Comparison of ENCODE assay signal across 8 mouse cellular contexts in the genomic region with DNA sequence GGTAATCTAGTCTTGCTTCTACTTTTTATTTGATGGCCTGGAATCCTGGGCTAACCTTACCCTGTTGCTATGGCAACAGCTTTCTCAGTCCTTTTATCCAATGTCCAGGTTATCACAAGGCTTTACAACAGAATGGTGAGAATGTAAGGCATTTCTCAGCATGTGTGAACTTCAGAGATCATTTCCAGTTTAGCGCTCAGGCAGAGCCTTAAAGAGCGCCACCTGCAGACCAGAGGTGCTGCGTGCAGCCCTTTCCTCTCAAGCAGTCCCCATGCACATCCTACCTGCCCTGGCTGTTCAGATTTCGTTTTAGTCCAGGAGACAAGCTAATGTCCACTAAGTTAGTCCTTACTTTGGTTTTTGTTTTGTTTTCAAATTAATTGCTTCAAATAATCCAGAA. TPM values are rescaled to one million over a fixed set of nuclear protein-coding genes. Genes with fewer than 3 reads are reported as not detected.
DNase-seq lines count a peak whose midpoint lies in the region; ATAC-seq lines count a peak whose summit lies in the region.

No protein-coding gene starts in this region.

- no peak overlapping the region for H3K4me3 ChIP-seq in forebrain, embryonic 11.5 days (ENCODE audit: low read depth, low read length)
- no peak overlapping the region for H3K4me3 ChIP-seq in forebrain, embryonic 15.5 days
- H3K4me3 ChIP-seq in midbrain, embryonic 14.5 days (replicated peaks; ENCODE audit: low read depth, low read length), result no peak overlapping the region
- H3K4me3 ChIP-seq in midbrain, embryonic 13.5 days (replicated peaks), result no peak overlapping the region

- WGBS in forebrain, embryonic 11.5 days, result 19% methylated on average over 4 of the region's 4 CpGs
- 23% methylated on average over 4 of the region's 4 CpGs for WGBS in forebrain, embryonic 15.5 days
- WGBS in midbrain, embryonic 14.5 days, result 21% methylated on average over 4 of the region's 4 CpGs
- 27% methylated on average over 4 of the region's 4 CpGs for WGBS in midbrain, embryonic 13.5 days

- no peak overlapping the region for H3K4me2 ChIP-seq in forebrain, embryonic 11.5 days (ENCODE audit: low read depth, low read length, severe bottlenecking)
- no peak overlapping the region for H3K4me2 ChIP-seq in forebrain, embryonic 15.5 days (replicated peaks)
- H3K4me2 ChIP-seq in midbrain, embryonic 14.5 days (ENCODE audit: low read length), result no peak overlapping the region
- H3K4me2 ChIP-seq in midbrain, embryonic 13.5 days (replicated peaks), result no peak overlapping the region

- no peaks in the 10 kb centered on the region for H3K4me1 ChIP-seq in forebrain, embryonic 11.5 days (replicated peaks; ENCODE audit: control insufficient read depth, insufficient read depth, low read length)
- H3K4me1 ChIP-seq in forebrain, embryonic 15.5 days, result no peaks in the 10 kb centered on the region
- H3K4me1 ChIP-seq in midbrain, embryonic 14.5 days (ENCODE audit: control insufficient read depth, insufficient read depth, low read length), result no peaks in the 10 kb centered on the region
- no peaks in the 10 kb centered on the region for H3K4me1 ChIP-seq in midbrain, embryonic 13.5 days (replicated peaks)

- no peak overlapping the region for H3K9ac ChIP-seq in forebrain, embryonic 11.5 days (ENCODE audit: low read length)
- H3K9ac ChIP-seq in forebrain, embryonic 15.5 days (replicated peaks), result no peak overlapping the region
- no peak overlapping the region for H3K9ac ChIP-seq in midbrain, embryonic 14.5 days (replicated peaks; ENCODE audit: low read length)
- H3K9ac ChIP-seq in midbrain, embryonic 13.5 days (replicated peaks), result no peak overlapping the region

- no peak for ATAC-seq in forebrain, embryonic 11.5 days (replicated peaks; ENCODE audit: low FRiP score)
- ATAC-seq in forebrain, embryonic 15.5 days (replicated peaks), result no peak
- ATAC-seq in midbrain, embryonic 14.5 days (ENCODE audit: low FRiP score, low TSS enrichment), result no peak
- no peak for ATAC-seq in midbrain, embryonic 13.5 days
- no peak for ATAC-seq in erythroid progenitor cell, adult 5-6 weeks (replicated peaks; ENCODE audit: low FRiP score, poor library complexity, severe bottlenecking)

- no peaks in the 10 kb centered on the region for H3K36me3 ChIP-seq in forebrain, embryonic 11.5 days (ENCODE audit: control insufficient read depth, insufficient read depth, low read length)
- no peaks in the 10 kb centered on the region for H3K36me3 ChIP-seq in forebrain, embryonic 15.5 days
- H3K36me3 ChIP-seq in midbrain, embryonic 14.5 days (ENCODE audit: control insufficient read depth, insufficient read depth, low read length), result no peaks in the 10 kb centered on the region
- H3K36me3 ChIP-seq in midbrain, embryonic 13.5 days, result no peaks in the 10 kb centered on the region

- no peak overlapping the region for H3K27ac ChIP-seq in forebrain, embryonic 11.5 days (ENCODE audit: low read depth, low read length)
- H3K27ac ChIP-seq in forebrain, embryonic 15.5 days (replicated peaks), result no peak overlapping the region
- H3K27ac ChIP-seq in midbrain, embryonic 14.5 days (replicated peaks; ENCODE audit: low read depth, low read length), result no peak overlapping the region
- H3K27ac ChIP-seq in midbrain, embryonic 13.5 days, result no peak overlapping the region

- peak; percentile 71 for DNase-seq in forebrain, embryonic 11.5 days (ENCODE audit: low spot score)
- DNase-seq in midbrain, embryonic 14.5 days, result peak; percentile 68
- DNase-seq in cerebellum, postnatal 10 days, result peak; percentile 82 to 88
- DNase-seq in lung, postnatal 10 days, result peak; percentile 36
- DNase-seq in ovary, adult 18-20 months (ENCODE audit: low spot score), result no peak

- no peaks in the 10 kb centered on the region for H3K27me3 ChIP-seq in forebrain, embryonic 11.5 days (ENCODE audit: control insufficient read depth, insufficient read depth, low read length)
- no peaks in the 10 kb centered on the region for H3K27me3 ChIP-seq in forebrain, embryonic 15.5 days
- no peaks in the 10 kb centered on the region for H3K27me3 ChIP-seq in midbrain, embryonic 14.5 days (ENCODE audit: control insufficient read depth, insufficient read depth, low read length)
- no peaks in the 10 kb centered on the region for H3K27me3 ChIP-seq in midbrain, embryonic 13.5 days

- no peaks in the 10 kb centered on the region for H3K9me3 ChIP-seq in forebrain, embryonic 11.5 days (ENCODE audit: control insufficient read depth, low read length)
- H3K9me3 ChIP-seq in forebrain, embryonic 15.5 days, result no peaks in the 10 kb centered on the region
- H3K9me3 ChIP-seq in midbrain, embryonic 14.5 days (ENCODE audit: control insufficient read depth, low read length), result no peaks in the 10 kb centered on the region
- H3K9me3 ChIP-seq in midbrain, embryonic 13.5 days, result no peaks in the 10 kb centered on the region

RNA-seq across cellular contexts. Expression of a gene that starts 46.8 kb away (rescaled TPM):
- 0.05 and 0.31 TPM in 2 replicates for polyA plus RNA-seq in forebrain, embryonic 11.5 days (2014; fragmentation: Nextera tagmentation; extraction: Ambion mirVana)
- 0.22 TPM in 2 replicates for polyA plus RNA-seq in forebrain, embryonic 15.5 days (2015; fragmentation: Nextera tagmentation; extraction: Ambion mirVana)
- polyA plus RNA-seq in midbrain, embryonic 14.5 days (2014; fragmentation: Nextera tagmentation; extraction: Ambion mirVana), result 0.26 and 0.34 TPM in 2 replicates
- polyA plus RNA-seq in midbrain, embryonic 13.5 days (2015; fragmentation: Nextera tagmentation; extraction: Ambion mirVana), result 0.12 and 0.14 TPM in 2 replicates
- total RNA-seq in erythroid progenitor cell, adult 5-6 weeks (2015; ENCODE audit: low replicate concordance), result not detected in 2 replicates
- total RNA-seq in erythroid progenitor cell, adult 5-6 weeks (2017; ENCODE audit: low replicate concordance), result not detected in 2 replicates
